In the genomic region with DNA sequence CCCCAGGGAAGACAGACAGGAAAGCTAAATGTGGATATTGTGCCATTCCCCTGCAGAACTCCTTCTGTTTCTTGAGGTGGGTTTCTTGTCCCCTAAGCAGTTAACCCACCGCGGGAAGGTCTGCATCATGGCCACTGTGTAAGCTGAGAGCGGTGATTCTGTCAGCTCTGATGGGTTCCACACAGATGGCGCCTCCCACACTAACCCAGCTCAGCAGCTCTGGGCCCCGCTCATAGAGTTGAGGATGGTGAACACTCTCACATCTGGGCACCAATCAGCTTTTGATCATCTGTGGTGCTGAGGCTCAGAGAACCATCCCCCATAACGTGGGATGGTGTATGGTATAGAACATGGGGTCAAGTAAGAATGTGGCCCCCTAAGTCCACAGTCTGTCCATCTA, we compare ENCODE assay signal across 25 mouse cellular contexts.
DNase-seq lines count a peak whose midpoint lies in the region; ATAC-seq and TF ChIP-seq lines count a peak whose summit lies in the region.
"Had no signal": no experiment of that assay in that cellular context is flagged by ENCODE, and none has a peak within 500 bp of the region (broad histone marks: within the 10 kb centered on the region; RNA-seq: fewer than 3 reads in every experiment).

No protein-coding gene starts in this region.

- no peak for TF ChIP-seq CTCF in layer of hippocampus, adult 2 months (conservative IDR thresholded peaks at IDR 0.05)

- peak; percentile 53 for ATAC-seq in frontal cortex, adult (ENCODE audit: low TSS enrichment)
- ATAC-seq: activated CD4-positive, CD25-positive, alpha-beta regulatory T cell, adult 4 months; forebrain, embryonic 14.5 days; forebrain, postnatal 0 days; hindbrain, postnatal 0 days had no signal

- no peak for DNase-seq in frontal cortex, postnatal 25 days (ENCODE audit: low spot score in 2 of 2)
- no peak for DNase-seq in layer of hippocampus, adult 2 months (ENCODE audit: low spot score in 2 of 2)
- no peak for DNase-seq in layer of hippocampus, postnatal 25 days (ENCODE audit: extremely low spot score in 1 of 2, low spot score in 1 of 2)
- DNase-seq in left cerebral cortex, postnatal 36 days (ENCODE audit: low spot score in 2 of 2): peak; percentile 17 to 32
- no peak for DNase-seq in left cerebral cortex, postnatal 10 days (ENCODE audit: extremely low spot score in 1 of 2, low spot score in 2 of 2)
- DNase-seq: adrenal gland, adult 8-10 months; adrenal gland, postnatal 25 days; cerebellum, adult 18-20 months; cerebellum, adult 9-10 months; cerebellum, postnatal 25 days; forebrain, postnatal 0 days; gastrocnemius, postnatal 10 days; gastrocnemius, postnatal 36 days; heart, adult 2 months; heart, postnatal 14 days; heart, postnatal 4 days had no signal

- H3K27ac ChIP-seq in layer of hippocampus, adult 2 months: peak overlapping the region; percentile 23; the same call in 1 of the 2 replicates
- H3K27ac ChIP-seq: embryonic facial prominence, embryonic 12.5 days; embryonic facial prominence, embryonic 15.5 days; heart, adult 2 months; heart, embryonic 10.5 days; heart, embryonic 13.5 days; hindbrain, embryonic 14.5 days; hindbrain, postnatal 0 days had no signal

- no peak overlapping the region for H3K4me3 ChIP-seq in layer of hippocampus, adult 2 months
- H3K4me3 ChIP-seq: embryonic facial prominence, embryonic 12.5 days; embryonic facial prominence, embryonic 15.5 days; heart, adult 2 months; heart, embryonic 10.5 days; heart, embryonic 13.5 days had no signal

- intact Hi-C loops in left cerebral cortex, postnatal 36 days (cut with DNase I): no loop called here
- intact Hi-C loops in left cerebral cortex, postnatal 10 days (cut with DNase I): no loop called here

Comparison
In these comparisons a context has a peak if more than half of its experiments do, and no peak if none do; other contexts are left out.
1. DNase-seq: peak in left cerebral cortex, postnatal 36 days (2 of 2); none in frontal cortex, postnatal 25 days (0 of 2), layer of hippocampus, adult 2 months (0 of 2), layer of hippocampus, postnatal 25 days (0 of 2) and left cerebral cortex, postnatal 10 days (0 of 2).